Mouse (Mus musculus) heart, postnatal 4 days (tissue): ENCODE data around the gene Phldb1. TPM values are rescaled to one million over a fixed set of nuclear protein-coding genes. Genes with fewer than 3 reads are reported as not detected.

ENCODE experiments used
- DNase-seq: peaks from one replicate; pipeline ENCODE4 v3.0.0; 2021
- total RNA-seq, 2 experiments: library from RNA; stranded (reverse); gene quantifications; 2 replicates each; pipeline ENCODE4 v1.2.3; 2021

Phldb1 gene
- total RNA-seq, 2 experiments from 2014 or later, result 109 TPM

DNA sequence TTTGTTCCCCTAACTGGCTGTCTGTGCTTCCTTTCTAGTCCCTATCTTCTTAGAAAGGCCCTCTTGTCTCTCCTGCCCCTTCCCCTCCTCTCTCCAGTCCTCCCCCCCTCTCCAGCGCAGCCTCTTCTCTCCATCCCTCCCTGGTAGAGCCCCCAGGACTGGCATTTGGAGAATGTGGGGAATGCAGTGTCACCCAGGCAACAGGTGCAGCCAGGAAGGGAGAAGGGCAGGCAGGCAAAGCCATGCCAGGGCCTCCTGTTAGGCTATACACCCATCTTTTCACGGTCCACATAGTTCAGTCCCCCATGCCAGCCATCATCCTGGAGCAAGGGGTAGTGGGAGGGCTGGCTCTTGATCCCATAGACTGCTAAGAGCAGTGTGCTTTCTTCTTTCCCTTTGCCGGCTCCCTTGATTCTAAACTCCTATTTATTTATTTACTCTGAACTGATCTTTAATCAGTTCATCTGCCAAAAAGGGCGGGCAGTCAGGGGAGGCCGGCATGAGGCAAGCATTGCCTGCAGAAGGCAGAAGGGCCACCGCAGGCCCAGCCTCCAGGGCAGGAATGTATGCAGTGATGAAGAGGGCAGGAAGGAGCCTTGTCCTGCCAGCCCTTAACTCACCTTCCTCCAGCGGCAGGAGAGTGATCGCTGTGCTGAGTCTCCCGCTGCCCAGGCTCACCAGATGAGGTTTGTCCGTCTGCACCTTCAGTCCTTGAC, 8.4 kb downstream of the Phldb1 start:
- no peak for DNase-seq

- DNase-seq, result no peak
Observed at GRCm38 (mm10) chr9:44724665-44725064, 10.3 kb downstream of the Phldb1 start.

GRCm38 (mm10) chr9:44724223-44724622, 10.8 kb downstream of the Phldb1 start:
- peak; percentile 61 for DNase-seq

DNA sequence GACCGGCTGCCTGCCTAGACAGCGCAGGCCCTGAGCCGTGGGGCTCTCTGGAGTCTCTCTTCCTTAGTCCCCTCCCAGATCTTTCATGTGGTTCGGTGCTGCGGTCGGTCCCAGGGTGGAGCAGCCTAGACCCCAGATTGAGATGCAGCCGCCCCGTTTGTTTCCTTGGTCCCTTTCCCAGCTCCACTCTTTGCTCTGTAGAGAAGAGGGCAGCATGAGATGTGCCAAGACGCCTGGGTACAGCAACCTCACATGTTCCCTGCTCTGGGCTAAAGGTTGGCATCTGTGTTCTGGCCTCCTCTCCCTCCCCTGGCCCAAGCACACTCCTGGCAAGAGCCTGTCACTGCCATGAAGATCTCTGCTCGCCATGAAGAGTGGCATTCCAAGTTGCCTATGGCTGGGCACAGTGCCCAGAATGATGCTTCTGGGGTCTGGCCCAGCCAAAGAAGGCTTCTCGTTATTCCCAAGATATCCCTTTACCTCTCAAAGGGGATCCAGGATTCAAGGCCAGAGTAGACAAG, 11.4 kb downstream of the Phldb1 start:
- DNase-seq, result no peak

GRCm38 (mm10) chr9:44723008-44723407, 12.0 kb downstream of the Phldb1 start:
- DNase-seq, result peak; percentile 45

GRCm38 (mm10) chr9:44722575-44722974, 12.4 kb downstream of the Phldb1 start:
- DNase-seq, result no peak

- peak; percentile 49 for DNase-seq
Observed at GRCm38 (mm10) chr9:44721877-44722186, 13.2 kb downstream of the Phldb1 start.

DNA sequence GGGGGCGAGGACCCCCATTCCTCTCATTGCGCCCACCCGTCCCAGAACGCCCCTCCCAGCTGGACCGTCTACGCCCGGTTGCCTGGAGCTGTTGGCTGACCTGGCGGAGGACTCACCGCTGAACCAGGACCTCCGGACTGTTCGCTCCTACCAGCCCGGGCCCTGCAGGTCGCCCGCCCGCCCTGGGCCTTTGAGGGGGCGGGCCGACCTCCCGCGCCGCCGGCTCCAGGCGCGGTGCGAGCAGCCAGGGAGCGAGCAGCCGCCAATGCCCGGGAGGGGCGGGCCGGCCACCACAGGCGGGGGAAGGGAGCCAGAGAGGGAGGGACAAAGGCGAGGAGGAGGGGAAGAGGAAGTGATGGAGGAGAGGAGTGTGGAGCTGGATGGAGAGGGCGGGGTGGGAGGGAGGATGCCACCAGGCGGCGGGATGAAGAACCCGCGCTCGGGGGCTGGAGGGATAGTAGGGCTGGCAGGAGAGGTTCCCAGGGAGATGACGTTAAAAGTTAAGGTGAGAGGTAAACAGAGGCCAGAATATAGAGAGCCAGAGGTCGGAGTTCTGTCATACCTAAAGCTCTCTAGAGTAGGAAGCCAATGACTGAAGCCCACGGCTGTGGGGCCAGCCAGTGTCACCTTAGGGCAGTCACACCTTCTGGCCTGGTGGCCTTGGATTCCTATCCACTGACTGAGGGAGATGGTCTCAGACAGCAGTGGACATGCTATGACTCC, 13.7 kb downstream of the Phldb1 start:
- DNase-seq, result peak; percentile 94

- peak; percentile 61 for DNase-seq
Observed at GRCm38 (mm10) chr9:44720358-44721153, 14.4 kb downstream of the Phldb1 start.

DNA sequence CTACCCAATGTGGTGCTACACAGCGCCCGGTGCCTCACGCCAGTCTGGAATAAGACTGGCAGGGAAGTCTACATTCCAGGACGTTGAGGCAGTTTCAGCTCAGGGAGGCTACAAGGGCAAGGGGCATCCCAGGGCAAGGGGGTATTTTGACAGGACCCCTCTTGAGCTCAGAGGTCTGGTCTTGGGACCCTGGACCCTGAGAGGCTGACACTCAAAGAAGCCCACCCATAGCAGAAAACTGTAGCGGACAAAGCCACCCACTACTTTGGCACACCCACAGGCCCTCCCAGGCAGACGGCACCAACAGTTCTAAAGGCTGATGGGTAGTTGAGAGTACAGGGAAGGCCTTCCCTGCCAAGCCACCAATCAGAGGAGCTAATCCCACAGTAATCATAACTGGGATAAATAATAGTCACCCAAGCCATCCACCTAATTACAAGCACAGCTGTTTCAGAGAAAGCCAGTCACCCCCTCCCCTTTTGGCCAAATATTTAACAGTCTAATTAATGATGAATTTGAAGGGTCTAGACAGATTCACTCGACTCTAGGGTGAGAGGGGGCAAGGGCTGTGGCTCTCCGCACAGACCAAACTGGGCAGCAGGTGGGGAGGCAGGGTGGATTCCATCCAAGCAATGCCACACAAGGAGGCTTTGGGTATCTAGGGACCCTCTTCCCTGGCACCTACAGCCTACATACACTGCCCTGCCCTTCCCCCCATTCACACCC, 15.2 kb downstream of the Phldb1 start:
- no peak for DNase-seq

- no peak for DNase-seq
Observed at GRCm38 (mm10) chr9:44718937-44719631, 15.9 kb downstream of the Phldb1 start.

DNA sequence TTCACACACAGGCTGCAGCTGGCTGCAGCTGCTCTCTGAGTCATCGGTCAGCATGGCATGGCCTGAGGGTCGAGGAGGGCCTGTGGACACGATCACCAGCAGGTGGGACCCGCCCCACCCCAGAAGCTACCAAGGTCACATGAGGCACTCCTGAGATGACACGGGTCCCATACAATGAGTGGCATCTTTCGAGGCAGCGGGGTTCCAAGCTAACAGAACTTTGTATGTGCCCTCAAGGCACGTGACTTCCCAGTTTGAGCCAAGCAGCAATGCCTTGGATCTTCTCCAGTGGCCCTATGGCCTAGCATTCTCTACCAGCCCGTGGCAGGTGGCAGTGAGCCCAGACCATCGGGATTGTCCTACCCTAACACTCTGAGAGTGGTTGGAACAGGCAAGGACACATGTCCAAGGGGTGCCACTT, 17.2 kb downstream of the Phldb1 start:
- DNase-seq, result peak; percentile 89

GRCm38 (mm10) chr9:44716997-44717821, 17.8 kb downstream of the Phldb1 start:
- DNase-seq, result no peak

DNA sequence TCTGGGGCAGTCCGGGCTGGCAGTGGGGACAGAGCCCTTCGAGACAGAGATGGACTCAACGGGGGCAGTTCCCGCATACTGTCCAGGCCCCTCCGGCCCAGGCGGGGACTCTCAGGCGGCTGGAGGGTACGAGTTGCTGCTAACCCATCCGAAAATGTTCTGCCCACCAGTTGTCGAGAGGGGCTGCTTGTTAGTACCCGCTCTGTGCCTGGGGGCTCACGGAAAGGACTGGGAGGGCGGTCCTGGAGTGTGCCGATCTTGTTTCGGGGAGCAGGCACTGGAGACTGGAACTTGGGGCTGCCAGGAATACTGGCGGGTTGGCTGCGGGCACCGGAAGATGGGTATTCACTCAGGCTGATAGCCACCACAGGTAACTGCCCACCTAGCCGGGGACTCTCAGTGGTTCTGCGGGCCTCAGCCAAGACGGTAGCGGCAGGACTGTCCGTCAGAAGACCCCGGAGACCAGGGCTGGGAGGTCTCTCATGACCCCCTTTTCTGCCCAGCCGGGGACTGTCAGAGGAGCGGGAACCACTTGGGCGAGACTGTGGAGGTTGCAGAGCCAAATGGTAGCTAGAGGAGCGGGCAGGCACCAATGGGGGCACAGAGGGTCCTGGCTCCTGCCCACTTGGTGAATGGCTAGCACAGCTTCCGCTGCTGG, 19.2 kb downstream of the Phldb1 start:
- DNase-seq, result no peak

DNA sequence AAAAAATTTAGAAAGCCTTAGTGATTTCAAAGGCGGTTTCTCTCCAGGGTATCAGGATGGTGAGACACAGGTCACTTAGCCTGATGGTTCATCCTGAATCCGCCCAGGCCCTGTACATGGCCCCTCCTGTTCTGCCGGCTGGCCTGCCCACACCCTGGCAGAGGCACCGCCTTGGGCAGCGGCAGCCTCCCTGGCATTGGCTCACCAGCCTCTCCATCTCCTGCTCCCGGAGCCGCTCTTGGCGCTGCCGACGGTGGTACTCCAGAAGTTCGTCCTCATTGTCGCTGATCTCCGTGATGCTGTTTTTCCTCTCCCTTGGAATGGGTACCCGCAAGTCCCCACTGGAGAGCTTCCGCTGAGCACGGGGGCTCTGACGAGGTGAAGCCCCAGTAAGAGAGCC, 19.9 kb downstream of the Phldb1 start:
- no peak for DNase-seq

DNA sequence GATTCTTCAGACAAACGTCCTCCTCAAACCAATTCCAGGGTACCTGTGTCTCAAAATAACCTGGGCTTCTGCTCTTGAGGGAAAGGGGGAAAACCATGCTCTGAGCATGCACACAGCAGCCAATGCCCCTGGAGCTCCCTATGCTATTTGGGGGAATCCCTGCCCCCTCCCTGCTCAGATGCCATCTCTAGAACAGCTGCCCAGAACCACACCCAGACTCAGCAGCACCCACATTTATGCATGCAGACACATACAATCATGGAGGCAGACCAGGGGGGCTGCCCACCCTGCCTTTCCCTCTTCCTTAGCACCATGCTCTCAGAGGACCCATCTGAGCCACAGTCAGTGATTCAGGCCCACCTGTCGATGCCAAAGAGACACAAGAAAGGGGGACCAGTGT, 21.4 kb downstream of the Phldb1 start:
- DNase-seq, result no peak

- no peak for DNase-seq
Observed at GRCm38 (mm10) chr9:44713080-44713479, 21.9 kb downstream of the Phldb1 start.

GRCm38 (mm10) chr9:44711602-44712001, 23.4 kb downstream of the Phldb1 start:
- DNase-seq, result no peak

DNA sequence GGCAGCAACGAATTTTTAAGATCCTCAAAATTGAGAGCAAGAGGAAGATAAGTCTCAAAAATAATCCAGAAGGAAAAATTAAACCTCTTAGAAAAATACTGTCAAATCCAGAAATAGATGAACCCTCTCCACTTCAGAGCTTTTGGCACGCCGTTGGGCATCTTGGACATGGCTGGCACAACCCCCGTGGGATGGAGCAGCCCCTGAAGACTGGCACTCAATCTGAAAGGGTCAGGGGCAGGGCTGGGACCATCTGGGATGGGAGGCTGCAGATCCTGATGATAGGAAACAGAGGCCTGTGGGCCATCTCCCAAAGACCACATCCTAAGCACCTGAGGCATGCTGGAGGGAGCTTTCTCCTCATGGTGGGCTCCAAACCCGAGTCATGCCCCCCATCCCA, 24.8 kb downstream of the Phldb1 start:
- no peak for DNase-seq

- DNase-seq, result peak; percentile 69
Observed at GRCm38 (mm10) chr9:44709600-44709999, 25.4 kb downstream of the Phldb1 start.
